9 mouse cellular contexts compared by ENCODE assay signal in the genomic region with DNA sequence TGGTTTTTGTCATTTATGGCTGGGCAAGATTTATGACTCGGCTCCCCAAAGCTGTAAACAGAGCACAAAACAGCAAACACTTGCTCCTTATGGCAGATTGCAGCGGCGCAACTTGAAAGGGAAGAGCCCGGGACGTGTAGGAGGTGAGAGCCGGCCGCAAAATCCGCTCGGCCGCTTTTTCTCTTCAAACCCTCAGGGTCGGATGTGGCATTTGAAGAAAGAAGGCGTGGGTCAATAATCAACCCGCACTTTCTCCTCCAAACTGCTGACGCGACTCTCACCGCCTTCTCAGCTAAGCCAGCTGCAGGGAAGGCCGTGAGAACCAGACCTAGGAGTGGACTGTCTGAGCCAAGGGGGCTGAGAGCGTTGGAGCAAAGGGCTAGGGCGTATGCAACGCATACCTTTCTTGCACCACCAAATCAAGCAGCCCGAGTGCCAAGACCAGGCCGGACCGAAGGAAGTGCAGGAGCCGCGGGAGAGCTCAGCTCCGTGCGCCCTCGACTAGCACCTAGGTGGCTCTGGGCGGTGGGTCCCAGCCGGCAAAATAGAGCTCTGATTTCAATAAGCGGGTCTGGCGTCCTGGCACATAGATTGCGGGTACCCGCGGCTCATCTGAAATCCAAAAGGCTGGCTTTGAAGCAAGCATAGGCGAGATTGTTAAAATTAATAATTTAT.
DNase-seq lines count a peak whose midpoint lies in the region.
"Had no signal": no experiment of that assay in that cellular context is flagged by ENCODE, and none has a peak within 500 bp of the region (broad histone marks: within the 10 kb centered on the region; RNA-seq: fewer than 3 reads in every experiment).

TSS of gene 5730596B20Rik (plus strand) at position 438 of the 675 bp plus-strand sequence.

- peak; percentile 82 for DNase-seq in heart, adult 11 months
- no peak for DNase-seq in heart, adult 9 months (ENCODE audit: low spot score in 2 of 2)
- DNase-seq in embryo, embryonic 9.5 days (ENCODE audit: extremely low spot score): peak; percentile 82
- DNase-seq in kidney, adult 8-10 months: peak; percentile 84 to 87
- DNase-seq in lung, postnatal 10 days: peak; percentile 60
- DNase-seq in thymus, postnatal 10 days (ENCODE audit: low spot score in 2 of 2): no peak
- no peak for DNase-seq in T-cell, adult 2 months (ENCODE audit: low spot score)
- no peak for DNase-seq in cerebellum, adult 18-20 months
- DNase-seq: cerebellum, adult 9-11 months had no signal

Comparison
In these comparisons a context has a peak if more than half of its experiments do, and no peak if none do; other contexts are left out.
1. DNase-seq: peak in heart, adult 11 months (single experiment), embryo, embryonic 9.5 days (single experiment), kidney, adult 8-10 months (2 of 2) and lung, postnatal 10 days (single experiment); none in heart, adult 9 months (0 of 2), thymus, postnatal 10 days (0 of 2), T-cell, adult 2 months (single experiment) and cerebellum, adult 18-20 months (0 of 2).